Mouse (Mus musculus) brain, embryonic 14.5 days (tissue): ENCODE results near the gene Sox13.

ENCODE experiments used
- CTCF ChIP-seq: fragments of 200-500 bp; IDR thresholded peaks from 2 replicates; pipeline ENCODE4 v1.5.1; 2012; ENCODE audit warnings: inconsistent platforms, mild to moderate bottlenecking, moderate library complexity, borderline replicate concordance; ENCODE audit not compliant: insufficient read depth, insufficient read length; ENCODE audit errors: extremely low read depth
- POLR2A ChIP-seq: fragments of 200-500 bp; IDR thresholded peaks from 2 replicates; pipeline ENCODE4 v1.6.1; 2012; ENCODE audit warnings: mild to moderate bottlenecking, inconsistent platforms, borderline replicate concordance; ENCODE audit not compliant: poor library complexity, insufficient read depth, insufficient read length, severe bottlenecking; ENCODE audit errors: extremely low read depth

- no peak for TF ChIP-seq CTCF
- no peak for TF ChIP-seq POLR2A
Measured at GRCm38 (mm10) chr1:133394702-133395101, 29.5 kb downstream of the Sox13 start.
